Mouse (Mus musculus) thymus, adult 2 months (tissue): ENCODE measurements at regions not wholly inside any gene's neighbourhood (a gene's known extent, or its start where the extent isn't known, plus 50 kb on each side); places are given as distances from the start of the nearest gene placed in this dataset.

Experiments used
- DNase-seq: peaks from one replicate; pipeline ENCODE4 v3.0.0; 2021
- H3K27ac ChIP-seq: fragments of 200-500 bp; 2 replicates; pipeline ENCODE4 v1.5.1; 2012; ENCODE audit warnings: low read length, control low read depth; ENCODE audit not compliant: control insufficient read depth, insufficient read depth
- H3K27me3 ChIP-seq: fragments of 200-500 bp; 2 replicates; pipeline ENCODE4 v1.6.1; 2012; ENCODE audit warnings: mild to moderate bottlenecking, low read length, moderate library complexity, mixed read lengths; ENCODE audit not compliant: control insufficient read depth, insufficient read depth
- H3K36me3 ChIP-seq: fragments of 200-500 bp; 2 replicates; pipeline ENCODE4 v1.6.1; 2012; ENCODE audit warnings: mild to moderate bottlenecking, low read length, moderate library complexity; ENCODE audit not compliant: control insufficient read depth, insufficient read depth
- H3K4me1 ChIP-seq: fragments of 200-500 bp; replicated peaks from 2 replicates; pipeline ENCODE4 v1.6.1; 2012; ENCODE audit warnings: low read length; ENCODE audit not compliant: control insufficient read depth, insufficient read depth
- H3K4me3 ChIP-seq: fragments of 200-500 bp; 2 replicates; pipeline ENCODE4 v1.5.1; 2012; ENCODE audit warnings: mild to moderate bottlenecking, low read length, control low read depth, moderate library complexity; ENCODE audit not compliant: control insufficient read depth, insufficient read depth
- CTCF ChIP-seq: fragments of 200-500 bp; IDR thresholded peaks from 2 replicates; pipeline ENCODE4 v1.5.1; 2012; ENCODE audit warnings: mild to moderate bottlenecking, control low read depth, low read length, moderate library complexity, borderline replicate concordance; ENCODE audit not compliant: control insufficient read depth, poor library complexity, insufficient read depth; ENCODE audit errors: extremely low read depth
- POLR2A ChIP-seq: fragments of 200-500 bp; IDR thresholded peaks from 2 replicates; pipeline ENCODE4 v1.6.1; 2012; ENCODE audit warnings: mild to moderate bottlenecking, low read length, control low read depth, moderate library complexity; ENCODE audit not compliant: control insufficient read depth, poor library complexity, insufficient read depth; ENCODE audit errors: extremely low read depth
- WGBS: fragments of 180-500 bp; shearing (Covaris S2); methylation state at CpG from one replicate; pipeline ENCODE4 v1.1.7; 2018; 5-methylcytosine and 5-hydroxymethylcytosine counted together

DNA sequence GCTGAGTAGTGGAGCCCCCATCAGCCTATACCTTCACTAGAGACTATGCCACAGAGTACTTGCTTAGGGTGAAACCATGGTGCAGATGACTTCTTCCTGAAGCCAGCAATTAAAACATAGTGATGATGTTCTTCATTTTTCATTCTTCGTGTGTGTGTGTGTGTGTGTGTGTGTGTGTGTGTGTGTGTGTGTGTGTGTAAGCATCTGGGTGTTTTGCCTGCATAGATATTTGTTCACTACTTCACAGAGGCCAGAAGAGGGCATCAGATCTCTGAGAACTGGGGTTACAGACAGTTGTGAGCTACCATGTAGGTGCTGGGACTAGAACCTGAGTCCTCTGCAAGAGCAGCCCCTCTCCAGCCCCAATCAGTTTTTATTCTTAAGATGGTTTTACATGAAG lies 358.8 kb downstream of the Wdr11 start:
- Histone ChIP-seq H3K27ac (no peak overlapping the region), H3K27me3 (no peaks in the 10 kb centered on the region), H3K36me3 (no peaks in the 10 kb centered on the region), H3K4me1 (no peaks in the 10 kb centered on the region), H3K4me3 (no peak overlapping the region)
- no peak for DNase-seq
- TF ChIP-seq CTCF (no peak), POLR2A (no peak)
- WGBS = 91% methylated on average over 1 of the region's 1 CpGs

DNA sequence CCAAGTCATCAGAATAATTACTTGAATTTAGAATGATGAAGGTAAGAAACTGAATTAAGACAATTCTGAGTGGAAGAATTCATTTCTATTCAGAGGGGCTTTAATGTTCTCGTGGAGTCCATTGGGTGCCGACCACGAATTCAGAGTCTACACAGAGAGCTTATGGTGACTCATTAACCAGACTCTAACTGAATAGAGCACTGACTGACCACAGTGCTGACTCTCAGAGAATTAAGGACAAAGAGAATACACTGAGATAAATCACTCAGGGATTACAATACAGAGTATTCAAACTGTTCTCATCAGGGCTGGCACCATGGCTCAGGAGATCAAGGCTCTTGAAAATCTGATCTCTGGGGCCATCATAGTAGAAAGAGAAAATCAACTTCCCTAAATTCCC lies 366.7 kb downstream of the Wdr11 start:
- Histone ChIP-seq H3K4me1 (no peaks in the 10 kb centered on the region), H3K27ac (no peak overlapping the region), H3K4me3 (no peak overlapping the region), H3K36me3 (no peaks in the 10 kb centered on the region), H3K27me3 (no peaks in the 10 kb centered on the region)
- 87% methylated on average over 3 of the region's 3 CpGs for WGBS
- DNase-seq = no peak
- TF ChIP-seq POLR2A = no peak
- TF ChIP-seq CTCF = no peak

GRCm38 (mm10) chr7:129962575-129962974 lies 370.9 kb downstream of the Wdr11 start:
- no peaks in the 10 kb centered on the region for H3K36me3 ChIP-seq
- H3K4me3 ChIP-seq = no peak overlapping the region
- no peaks in the 10 kb centered on the region for H3K27me3 ChIP-seq
- TF ChIP-seq POLR2A (no peak), CTCF (no peak)
- WGBS = 88% methylated on average over 12 of the region's 12 CpGs
- H3K27ac ChIP-seq = no peak overlapping the region
- DNase-seq = no peak
- H3K4me1 ChIP-seq = no peaks in the 10 kb centered on the region

- TF ChIP-seq POLR2A (no peak), CTCF (no peak)
- no peak overlapping the region for H3K27ac ChIP-seq
- DNase-seq = no peak
- no peaks in the 10 kb centered on the region for H3K4me1 ChIP-seq
- H3K36me3 ChIP-seq = no peaks in the 10 kb centered on the region
- 78% methylated on average over 8 of the region's 8 CpGs for WGBS
- H3K27me3 ChIP-seq = no peaks in the 10 kb centered on the region
- H3K4me3 ChIP-seq = no peak overlapping the region
Observed at GRCm38 (mm10) chr7:129964192-129964591, 372.5 kb downstream of the Wdr11 start.

GRCm38 (mm10) chr7:129965281-129966051 lies 373.8 kb downstream of the Wdr11 start:
- Histone ChIP-seq H3K36me3 (no peaks in the 10 kb centered on the region), H3K4me3 (no peak overlapping the region), H3K27me3 (no peaks in the 10 kb centered on the region), H3K4me1 (no peaks in the 10 kb centered on the region), H3K27ac (no peak overlapping the region)
- 89% methylated on average over 9 of the region's 9 CpGs for WGBS
- TF ChIP-seq CTCF = no peak
- TF ChIP-seq POLR2A = no peak
- no peak for DNase-seq

GRCm38 (mm10) chr7:129966771-129967170 lies 375.1 kb downstream of the Wdr11 start:
- no peak for DNase-seq
- H3K4me1 ChIP-seq = no peaks in the 10 kb centered on the region
- no peak overlapping the region for H3K27ac ChIP-seq
- no peaks in the 10 kb centered on the region for H3K27me3 ChIP-seq
- WGBS = 91% methylated on average over 2 of the region's 2 CpGs
- no peaks in the 10 kb centered on the region for H3K36me3 ChIP-seq
- no peak overlapping the region for H3K4me3 ChIP-seq
- TF ChIP-seq POLR2A = no peak
- TF ChIP-seq CTCF = no peak

- DNase-seq = no peak
- Histone ChIP-seq H3K27ac (no peak overlapping the region), H3K27me3 (no peaks in the 10 kb centered on the region), H3K4me3 (no peak overlapping the region), H3K36me3 (no peaks in the 10 kb centered on the region), H3K4me1 (no peaks in the 10 kb centered on the region; the same call in 1 of the 2 replicates)
- WGBS = 84% methylated on average over 1 of the region's 1 CpGs
- TF ChIP-seq CTCF (no peak), POLR2A (no peak)
Observed at GRCm38 (mm10) chr7:129970201-129970600, 378.5 kb downstream of the Wdr11 start.
